Mouse (Mus musculus): Measurements from ENCODE around the gene Tgm6. TPM values are rescaled to one million over a fixed set of nuclear protein-coding genes. Genes with fewer than 3 reads are reported as not detected.

Tgm6 gene
- total and polyA plus RNA-seq, 3 experiments = 0.09 TPM; not detected in 2

GRCm38 (mm10) chr2:130125279-130126059 is 13.3 kb downstream of the Tgm6 start:
- Histone ChIP-seq H3K4me2 (ENCODE audit: insufficient read depth, low read depth, poor library complexity, severe bottlenecking) (no peak overlapping the region), H3K79me2 (replicated peaks; ENCODE audit: control insufficient read depth, extremely low read depth, insufficient read depth, poor library complexity, severe bottlenecking) (no peaks in the 10 kb centered on the region), H3K36me3 (replicated peaks in 1 of 2; ENCODE audit: control insufficient read depth in 1 of 2, insufficient read depth in 1 of 2, low read length in 1 of 2) (no peaks in the 10 kb centered on the region), H3K27ac (ENCODE audit: insufficient read depth, low read depth) (no peak overlapping the region), H3K9me3 (replicated peaks; ENCODE audit: low read length) (no peaks in the 10 kb centered on the region), H3K9ac (ENCODE audit: insufficient read depth, low read depth) (no peak overlapping the region), H3K4me3 (replicated peaks in 1 of 3; ENCODE audit: low read depth in 2 of 3, low read length in 2 of 3, poor library complexity in 1 of 3) (no peak overlapping the region), H3K4me1 (ENCODE audit: control insufficient read depth in 1 of 2, insufficient read depth in 2 of 2) (peaks cover 0 to 5% of the 10 kb centered on the region in 2 experiments; a peak in 2 of 4 replicates), H3K27me3 (replicated peaks) (peaks cover 13% of the 10 kb centered on the region)
- DNase-seq (ENCODE audit: extremely low read depth) = no peak
- in situ Hi-C loops (cut with MboI; ENCODE audit: low pct_ligation_motif_present, low pct_unique_long_range_greater_than_20kb, low sequenced_read_pairs) (no loop called here), dilution Hi-C loops (cut with MboI; ENCODE audit: extremely low pct_ligation_motif_present, extremely low pct_unique_long_range_greater_than_20kb, low sequenced_read_pairs) (no loop called here)
- TF ChIP-seq TBP (conservative IDR thresholded peaks at IDR 0.05; ENCODE audit: low read depth, low read length) (no peak), RAD21 (IDR thresholded peaks at IDR 0.05; ENCODE audit: low read depth, low read length) (no peak), ZKSCAN1 (IDR thresholded peaks at IDR 0.05; ENCODE audit: borderline replicate concordance, low read depth, low read length) (no peak), POLR2AphosphoS2 (IDR thresholded peaks at IDR 0.05; ENCODE audit: low read depth, low read length) (no peak)

- Histone ChIP-seq H3K27ac (ENCODE audit: insufficient read depth, low read depth) (no peak overlapping the region), H3K36me3 (replicated peaks in 1 of 2; ENCODE audit: control insufficient read depth in 1 of 2, insufficient read depth in 1 of 2, low read length in 1 of 2) (no peaks in the 10 kb centered on the region), H3K79me2 (replicated peaks; ENCODE audit: control insufficient read depth, extremely low read depth, insufficient read depth, poor library complexity, severe bottlenecking) (no peaks in the 10 kb centered on the region), H3K4me1 (ENCODE audit: control insufficient read depth in 1 of 2, insufficient read depth in 2 of 2) (peaks cover 0 to 5% of the 10 kb centered on the region in 2 experiments; a peak in 2 of 4 replicates), H3K4me2 (ENCODE audit: insufficient read depth, low read depth, poor library complexity, severe bottlenecking) (no peak overlapping the region), H3K4me3 (replicated peaks in 1 of 3; ENCODE audit: low read depth in 2 of 3, low read length in 2 of 3, poor library complexity in 1 of 3) (no peak overlapping the region), H3K27me3 (replicated peaks) (peaks cover 15% of the 10 kb centered on the region), H3K9ac (ENCODE audit: insufficient read depth, low read depth) (no peak overlapping the region), H3K9me3 (replicated peaks; ENCODE audit: low read length) (no peaks in the 10 kb centered on the region)
- in situ Hi-C loops (cut with MboI; ENCODE audit: low pct_ligation_motif_present, low pct_unique_long_range_greater_than_20kb, low sequenced_read_pairs) (no loop called here), dilution Hi-C loops (cut with MboI; ENCODE audit: extremely low pct_ligation_motif_present, extremely low pct_unique_long_range_greater_than_20kb, low sequenced_read_pairs) (no loop called here)
- TF ChIP-seq MAFK (IDR thresholded peaks at IDR 0.05; ENCODE audit: insufficient replicate concordance, low read length) (no peak), ELF1 (IDR thresholded peaks at IDR 0.05; ENCODE audit: low read depth, low read length) (no peak), POLR2A (IDR thresholded peaks at IDR 0.05; ENCODE audit: low read depth, low read length) (no peak), JUN (IDR thresholded peaks at IDR 0.05; ENCODE audit: insufficient read depth, low read depth, low read length) (no peak), NELFE (IDR thresholded peaks at IDR 0.05; ENCODE audit: low read depth, low read length) (no peak), KAT2A (IDR thresholded peaks at IDR 0.05; ENCODE audit: insufficient replicate concordance, low read length) (no peak), E2F4 (IDR thresholded peaks at IDR 0.05; ENCODE audit: insufficient replicate concordance, low read depth, low read length) (no peak)
- DNase-seq (ENCODE audit: extremely low read depth) = no peak
These were observed 13.9 kb downstream of the Tgm6 start for GRCm38 (mm10) chr2:130126073-130126472.

- Histone ChIP-seq H3K4me3 (replicated peaks in 1 of 3; ENCODE audit: low read depth in 2 of 3, low read length in 2 of 3, poor library complexity in 1 of 3) (no peak overlapping the region), H3K27ac (ENCODE audit: insufficient read depth, low read depth) (no peak overlapping the region), H3K9me3 (replicated peaks; ENCODE audit: low read length) (peaks cover 4% of the 10 kb centered on the region), H3K36me3 (replicated peaks in 1 of 2; ENCODE audit: control insufficient read depth in 1 of 2, insufficient read depth in 1 of 2, low read length in 1 of 2) (no peaks in the 10 kb centered on the region), H3K4me1 (ENCODE audit: control insufficient read depth in 1 of 2, insufficient read depth in 2 of 2) (peaks cover 0 to 5% of the 10 kb centered on the region in 2 experiments; a peak in 2 of 4 replicates), H3K79me2 (replicated peaks; ENCODE audit: control insufficient read depth, extremely low read depth, insufficient read depth, poor library complexity, severe bottlenecking) (no peaks in the 10 kb centered on the region), H3K27me3 (replicated peaks) (peaks cover 16% of the 10 kb centered on the region), H3K4me2 (ENCODE audit: insufficient read depth, low read depth, poor library complexity, severe bottlenecking) (0 out of 2 replicates have a peak overlapping the region, but pooled peaks have one; percentile 40), H3K9ac (ENCODE audit: insufficient read depth, low read depth) (no peak overlapping the region)
- DNase-seq (ENCODE audit: extremely low read depth) = peak; percentile 3
- in situ Hi-C loops (cut with MboI; ENCODE audit: low pct_ligation_motif_present, low pct_unique_long_range_greater_than_20kb, low sequenced_read_pairs) (no loop called here), dilution Hi-C loops (cut with MboI; ENCODE audit: extremely low pct_ligation_motif_present, extremely low pct_unique_long_range_greater_than_20kb, low sequenced_read_pairs) (no loop called here)
- TF ChIP-seq EP300 (IDR thresholded peaks at IDR 0.05; ENCODE audit: low read length) = no peak
- no peak for TF ChIP-seq CTCF (conservative IDR thresholded peaks at IDR 0.05 in 1 of 2, IDR thresholded peaks at IDR 0.05 in 1 of 2; ENCODE audit: low read depth in 2 of 2, low read length in 2 of 2)
- no peak for TF ChIP-seq CHD2 (IDR thresholded peaks at IDR 0.05; ENCODE audit: low read length)
- no peak for TF ChIP-seq JUND (conservative IDR thresholded peaks at IDR 0.05; ENCODE audit: low read depth, low read length)
- no peak for TF ChIP-seq BHLHE40 (IDR thresholded peaks at IDR 0.05; ENCODE audit: low read depth, low read length)
- TF ChIP-seq MXI1 (IDR thresholded peaks at IDR 0.05; ENCODE audit: low read depth, low read length) = no peak
- TF ChIP-seq SMC3 (IDR thresholded peaks at IDR 0.05; ENCODE audit: low read depth, low read length) = no peak
These were observed 17.5 kb downstream of the Tgm6 start for GRCm38 (mm10) chr2:130129687-130130086.

Measured in CH12.LX (cell line).